Mouse (Mus musculus) CH12.LX (cell line): ENCODE results near the gene Zfpl1. TPM values are rescaled to one million over a fixed set of nuclear protein-coding genes. Genes with fewer than 3 reads are reported as not detected.

ENCODE experiments used
- DNase-seq: peaks from one replicate; pipeline ENCODE4 v3.0.0-alpha.2; 2013; ENCODE audit errors: extremely low read depth
- H3K27ac ChIP-seq: 2 replicates; pipeline ENCODE4 v1.5.1; 2012; ENCODE audit warnings: low read depth, mild to moderate bottlenecking, control low read depth, moderate library complexity; ENCODE audit not compliant: insufficient read depth
- H3K27me3 ChIP-seq: replicated peaks from 2 replicates; pipeline ENCODE3; 2012; ENCODE audit warnings: inconsistent platforms
- H3K36me3 ChIP-seq, 2 experiments: replicated peaks in 1 of 2; 2 replicates each; pipeline versions ENCODE3 to v1.6.1; 2012; ENCODE audit warnings: inconsistent platforms in 1 of 2, low read length in 1 of 2, mild to moderate bottlenecking in 1 of 2, mixed read lengths in 1 of 2, moderate library complexity in 1 of 2; ENCODE audit not compliant: control insufficient read depth in 1 of 2, insufficient read depth in 1 of 2
- H3K4me1 ChIP-seq, 2 experiments: 2 replicates each; pipeline ENCODE4 v1.6.1; 2012; ENCODE audit warnings: inconsistent platforms in 1 of 2, moderate library complexity in 1 of 2; ENCODE audit not compliant: insufficient read depth in 2 of 2, control insufficient read depth in 1 of 2
- H3K4me2 ChIP-seq: 2 replicates; pipeline ENCODE4 v1.6.1; 2012; ENCODE audit warnings: low read depth, mild to moderate bottlenecking, control low read depth; ENCODE audit not compliant: poor library complexity, insufficient read depth, severe bottlenecking
- H3K4me3 ChIP-seq, 3 experiments: fragments of 150-350 bp in 1 of 3; sonication (generic) in 1 of 3; replicated peaks in 1 of 3; 2 replicates each; pipeline versions ENCODE3 to v1.5.1; 2011 to 2012; ENCODE audit warnings: low read depth in 2 of 3, low read length in 2 of 3, mild to moderate bottlenecking in 2 of 3, moderate library complexity in 2 of 3, control low read depth in 1 of 3, improper control_type of control experiment in 1 of 3, inconsistent platforms in 1 of 3, mixed read lengths in 1 of 3; ENCODE audit not compliant: poor library complexity in 1 of 3
- H3K79me2 ChIP-seq: replicated peaks from 2 replicates; pipeline ENCODE4 v1.6.1; 2012; ENCODE audit warnings: mild to moderate bottlenecking, moderate library complexity; ENCODE audit not compliant: control insufficient read depth, poor library complexity, insufficient read depth, severe bottlenecking; ENCODE audit errors: extremely low read depth
- H3K9ac ChIP-seq: 2 replicates; pipeline ENCODE4 v1.6.1; 2012; ENCODE audit warnings: low read depth, mild to moderate bottlenecking, control low read depth, moderate library complexity; ENCODE audit not compliant: insufficient read depth
- H3K9me3 ChIP-seq: replicated peaks from 2 replicates; pipeline ENCODE3; 2012; ENCODE audit warnings: low read length, inconsistent platforms, mixed read lengths
- CHD1 ChIP-seq: IDR thresholded peaks from 2 replicates; pipeline ENCODE4 v1.6.1; 2012; ENCODE audit warnings: low read depth, low read length, improper control_type of control experiment, inconsistent platforms
- ELF1 ChIP-seq: IDR thresholded peaks from 2 replicates; pipeline ENCODE4 v1.6.1; 2014; ENCODE audit warnings: low read depth, mild to moderate bottlenecking, inconsistent platforms, low read length, improper control_type of control experiment
- ETS1 ChIP-seq: conservative IDR thresholded peaks from 2 replicates; pipeline ENCODE4 v1.6.1; 2012; ENCODE audit warnings: low read depth, mild to moderate bottlenecking, inconsistent platforms, low read length, improper control_type of control experiment, moderate library complexity
- JUND ChIP-seq: conservative IDR thresholded peaks from 2 replicates; pipeline ENCODE4 v1.6.1; 2011; ENCODE audit warnings: low read depth, low read length, improper control_type of control experiment
- KAT2A ChIP-seq: IDR thresholded peaks from 2 replicates; pipeline ENCODE4 v1.6.1; 2012; ENCODE audit warnings: low read length, improper control_type of control experiment, inconsistent platforms; ENCODE audit not compliant: insufficient replicate concordance
- MAFK ChIP-seq: IDR thresholded peaks from 2 replicates; pipeline ENCODE4 v1.6.1; 2011; ENCODE audit warnings: low read length, improper control_type of control experiment; ENCODE audit not compliant: insufficient replicate concordance
- POLR2A ChIP-seq: IDR thresholded peaks from 2 replicates; pipeline ENCODE4 v1.6.1; 2011; ENCODE audit warnings: low read depth, mild to moderate bottlenecking, improper control_type of control experiment, low read length
- RAD21 ChIP-seq: IDR thresholded peaks from 2 replicates; pipeline ENCODE4 v1.6.1; 2011; ENCODE audit warnings: low read depth, mild to moderate bottlenecking, low read length, improper control_type of control experiment, moderate library complexity
- RCOR1 ChIP-seq: conservative IDR thresholded peaks from 2 replicates; pipeline ENCODE4 v1.6.1; 2012; ENCODE audit warnings: low read depth, mild to moderate bottlenecking, inconsistent platforms, low read length, improper control_type of control experiment
- TBP ChIP-seq: conservative IDR thresholded peaks from 2 replicates; pipeline ENCODE4 v1.6.1; 2011; ENCODE audit warnings: low read depth, low read length, improper control_type of control experiment
- TCF12 ChIP-seq: IDR thresholded peaks from 2 replicates; pipeline ENCODE4 v1.6.1; 2014; ENCODE audit warnings: low read depth, mild to moderate bottlenecking, inconsistent platforms, low read length, improper control_type of control experiment
- USF1 ChIP-seq: IDR thresholded peaks from 2 replicates; pipeline ENCODE4 v1.6.1; 2014; ENCODE audit warnings: low read depth, mild to moderate bottlenecking, inconsistent platforms, low read length, improper control_type of control experiment
- ZMIZ1 ChIP-seq: IDR thresholded peaks from 2 replicates; pipeline ENCODE4 v1.6.1; 2012; ENCODE audit warnings: low read depth, mild to moderate bottlenecking, inconsistent platforms, low read length, improper control_type of control experiment
- ZNF384 ChIP-seq: IDR thresholded peaks from 2 replicates; pipeline ENCODE4 v1.6.1; 2012; ENCODE audit warnings: low read depth, low read length, improper control_type of control experiment, inconsistent platforms
- dilution Hi-C: fragments of 300-500 bp; cut with MboI; formaldehyde crosslinking; loops from 2 replicates; pipeline ENCODE4 v1.14.3; 2020; ENCODE audit warnings: low sequenced_read_pairs; ENCODE audit not compliant: extremely low pct_unique_long_range_greater_than_20kb, extremely low pct_ligation_motif_present
- in situ Hi-C: fragments of 300-500 bp; cut with MboI; formaldehyde crosslinking; loops from 3 replicates; pipeline ENCODE4 v1.14.3; 2019; ENCODE audit warnings: low sequenced_read_pairs, low pct_ligation_motif_present, low pct_unique_long_range_greater_than_20kb, mixed read lengths
- polyA plus RNA-seq: library from polyadenylated mRNA; unstranded; fragments of >175 nt; gene quantifications from 2 replicates; pipeline ENCODE4 v1.2.1, GENCODE M21; 2012; ENCODE audit warnings: low read depth; ENCODE audit not compliant: insufficient read length
- total RNA-seq, 2 experiments: library from RNA; depleted of rRNA; stranded (reverse); fragments of 300-350 nt in 1 of 2; fragments of >200 nt in 1 of 2; gene quantifications; 2 replicates each; pipeline ENCODE4 v1.2.3; 2012 to 2014

The Zfpl1 gene
- total and polyA plus RNA-seq, 3 experiments: 26.1 to 40.9 (median 26.8) TPM

DNA sequence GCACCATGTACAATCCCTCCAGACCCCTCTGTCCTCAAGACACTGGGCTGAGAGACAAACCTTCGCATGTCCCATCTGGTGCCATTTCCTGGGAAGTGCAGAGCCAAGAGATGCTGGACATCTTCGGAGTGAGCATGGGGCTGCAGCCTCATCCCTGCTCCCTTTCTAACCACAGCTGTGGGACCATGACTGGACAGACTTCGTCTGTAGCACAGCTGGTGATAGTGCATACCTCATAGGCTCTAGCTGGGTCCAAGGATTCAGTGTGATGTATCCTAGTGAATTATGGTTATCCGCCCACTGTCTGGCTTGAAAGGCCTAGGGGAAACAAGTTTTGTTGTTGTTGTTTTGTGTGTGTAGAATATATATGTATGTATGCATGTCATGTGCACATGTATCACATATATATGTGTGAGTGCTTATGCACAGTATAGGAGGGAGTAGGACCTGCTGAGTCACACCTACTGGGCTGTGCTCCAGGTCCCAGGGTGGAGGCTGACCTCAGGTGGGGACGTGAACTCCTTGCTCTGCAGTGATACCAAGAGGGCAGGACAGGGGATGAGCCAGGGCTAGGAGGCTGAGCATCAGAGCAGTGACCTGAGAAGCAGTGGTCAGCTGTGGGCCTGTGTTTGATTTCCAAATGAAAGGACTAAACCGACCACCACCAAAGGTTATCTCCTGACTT is 17.6 kb upstream of the Zfpl1 start:
- no peaks in the 10 kb centered on the region for H3K9me3 ChIP-seq
- H3K27me3 ChIP-seq: no peaks in the 10 kb centered on the region
- no peak for TF ChIP-seq JUND
- no peak for TF ChIP-seq ELF1
- TF ChIP-seq RCOR1: no peak
- TF ChIP-seq, all 38 proteins: peak for 0
- Histone ChIP-seq H3K4me3 (no peak overlapping the region), H3K36me3 (peaks cover 12 to 49% of the 10 kb centered on the region in 2 experiments), H3K4me1 (peaks cover 0 to 7% of the 10 kb centered on the region in 2 experiments; a peak in 2 of 4 replicates), H3K9ac (no peak overlapping the region), H3K4me2 (no peak overlapping the region), H3K27ac (no peak overlapping the region), H3K79me2 (no peaks in the 10 kb centered on the region)
- no peak for DNase-seq
- dilution Hi-C loops: no loop called here
- in situ Hi-C loops: no loop called here

DNA sequence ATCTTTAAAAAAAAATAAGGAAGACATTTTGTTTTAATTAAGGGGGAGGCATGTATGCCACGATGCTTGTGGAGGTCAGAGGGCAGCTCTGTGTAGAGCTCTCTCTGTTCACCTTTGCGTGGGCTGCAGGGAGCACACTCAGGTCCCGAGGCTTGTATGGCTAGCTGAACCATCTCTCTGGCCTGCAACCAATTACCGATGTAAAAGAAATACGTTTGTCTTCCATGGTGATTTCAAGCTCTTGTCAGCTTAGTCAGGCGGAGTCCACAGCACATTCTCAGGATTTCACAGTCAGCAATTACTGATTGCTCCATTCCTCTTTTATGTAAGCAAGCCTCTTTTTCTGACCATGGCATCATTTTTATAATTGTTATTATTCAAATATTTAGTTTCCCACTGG is 16.4 kb upstream of the Zfpl1 start:
- H3K4me2 ChIP-seq: no peak overlapping the region
- dilution Hi-C loops (no loop called here), in situ Hi-C loops (no loop called here)
- no peak overlapping the region for H3K4me3 ChIP-seq
- no peak for TF ChIP-seq MAFK
- no peak for TF ChIP-seq USF1
- 0 out of 2 replicates have a peak, but pooled peaks have one; percentile 20 for TF ChIP-seq ZMIZ1
- TF ChIP-seq JUND: no peak
- TF ChIP-seq TBP: no peak
- no peaks in the 10 kb centered on the region for H3K79me2 ChIP-seq
- no peaks in the 10 kb centered on the region for H3K27me3 ChIP-seq
- no peak overlapping the region for H3K9ac ChIP-seq
- H3K27ac ChIP-seq: no peak overlapping the region
- no peaks in the 10 kb centered on the region for H3K9me3 ChIP-seq
- H3K4me1 ChIP-seq: peaks cover 0 to 7% of the 10 kb centered on the region in 2 experiments; a peak in 2 of 4 replicates
- DNase-seq: no peak
- H3K36me3 ChIP-seq: peaks cover 12 to 50% of the 10 kb centered on the region in 2 experiments

DNA sequence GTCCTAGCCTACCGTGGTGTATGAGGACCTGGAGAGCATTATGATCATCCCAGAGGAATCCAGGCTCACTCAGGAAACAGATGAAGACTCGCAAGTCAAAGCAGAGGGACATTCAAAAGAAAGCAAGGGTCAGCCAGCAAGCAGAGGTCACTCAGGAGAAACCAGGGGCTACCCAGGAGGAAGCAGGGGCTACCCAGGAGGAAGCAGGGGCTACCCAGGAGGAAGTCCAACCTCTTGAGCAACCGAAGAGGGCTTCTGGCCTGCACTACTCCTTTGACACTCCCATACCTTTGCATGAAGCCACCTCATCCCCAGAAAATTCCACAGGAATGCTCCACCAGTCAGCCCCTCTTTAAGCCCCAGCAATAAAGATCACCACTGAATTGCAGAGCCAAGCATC is 13.1 kb upstream of the Zfpl1 start:
- Histone ChIP-seq H3K4me3 (no peak overlapping the region), H3K9me3 (no peaks in the 10 kb centered on the region), H3K36me3 (peaks cover 34 to 69% of the 10 kb centered on the region in 2 experiments), H3K79me2 (no peaks in the 10 kb centered on the region), H3K9ac (no peak overlapping the region), H3K4me1 (0 out of 4 replicates have a peak, but pooled peaks cover 0 to 2% of the 10 kb centered on the region in 2 experiments), H3K27me3 (no peaks in the 10 kb centered on the region), H3K27ac (no peak overlapping the region), H3K4me2 (no peak overlapping the region)
- in situ Hi-C loops: no loop called here
- no peak for TF ChIP-seq JUND
- no peak for TF ChIP-seq RAD21
- no peak for TF ChIP-seq ETS1
- no peak for TF ChIP-seq POLR2A
- no peak for TF ChIP-seq ZMIZ1
- TF ChIP-seq KAT2A: no peak
- no peak for TF ChIP-seq CHD1
- TF ChIP-seq ZNF384: no peak
- TF ChIP-seq ELF1: no peak
- TF ChIP-seq USF1: no peak
- no peak for TF ChIP-seq TCF12
- DNase-seq: no peak
- dilution Hi-C loops: no loop called here
